Mouse (Mus musculus): ENCODE measurements around the gene Mad1l1. TPM values are rescaled to one million over a fixed set of nuclear protein-coding genes. Genes with fewer than 3 reads are reported as not detected.

Mad1l1 gene
- polyA plus RNA-seq, 1 experiment from 2014 or later: 37.4 TPM

DNA sequence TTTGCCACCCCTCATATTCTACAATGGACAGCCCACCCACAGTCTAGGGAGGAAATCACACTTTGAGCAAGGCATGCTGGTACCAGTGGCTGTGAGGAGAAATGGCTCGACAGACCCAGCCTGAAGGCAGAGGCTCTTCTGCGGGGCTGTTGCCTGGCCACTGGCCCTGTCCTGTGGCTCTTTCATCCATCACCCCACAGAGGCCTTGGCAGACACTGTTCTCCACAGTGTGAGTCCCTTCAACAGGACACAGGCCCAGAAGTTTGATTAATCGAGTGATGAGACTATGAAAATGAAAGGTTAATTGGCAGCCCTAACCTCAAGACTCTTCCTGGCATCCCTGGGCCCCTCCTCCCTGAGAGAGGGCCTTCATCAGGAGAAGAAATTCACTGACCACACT, 253.3 kb downstream of the Mad1l1 start:
- H3K4me2 ChIP-seq (ENCODE audit: low read depth, low read length): no peak overlapping the region
- ATAC-seq (ENCODE audit: insufficient read depth, low FRiP score): no peak

DNA sequence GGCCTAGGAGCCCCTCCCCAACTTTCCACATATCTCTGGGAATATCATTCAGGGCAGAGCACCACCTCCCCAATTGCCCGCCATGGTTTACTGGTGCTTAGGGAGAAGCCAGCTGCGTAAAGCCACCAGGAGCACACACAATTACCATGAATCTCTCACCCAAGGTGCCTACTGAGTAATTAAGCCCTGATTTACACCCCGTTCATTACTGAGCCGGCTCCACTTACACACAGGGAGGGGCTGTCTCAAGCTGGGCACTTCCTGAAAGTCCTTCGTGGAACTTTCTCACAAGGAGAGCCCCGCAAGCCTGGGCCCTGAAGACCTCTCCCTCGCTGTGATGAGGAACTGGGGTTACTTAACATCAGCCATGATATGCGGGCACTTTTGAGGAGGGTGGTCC, 254.6 kb downstream of the Mad1l1 start:
- peaks cover 7% of the 10 kb centered on the region; the same call in 1 of the 2 replicates for H3K4me1 ChIP-seq (ENCODE audit: control insufficient read depth, insufficient read depth, low read length)
- H3K27ac ChIP-seq (ENCODE audit: low read length): no peak overlapping the region
- ATAC-seq (ENCODE audit: insufficient read depth, low FRiP score): no peak

More for the DNA sequence above, 253.3 kb downstream of the Mad1l1 start:
- H3K4me1 ChIP-seq (ENCODE audit: control insufficient read depth, insufficient read depth, low read length): no peaks in the 10 kb centered on the region
- no peak overlapping the region for H3K27ac ChIP-seq (ENCODE audit: low read length)
- H3K9me3 ChIP-seq (replicated peaks; ENCODE audit: control insufficient read depth, low read length): no peaks in the 10 kb centered on the region
- no peaks in the 10 kb centered on the region for H3K27me3 ChIP-seq (ENCODE audit: control insufficient read depth, insufficient read depth, low read length)
- no peak overlapping the region for H3K4me3 ChIP-seq (replicated peaks; ENCODE audit: low read length)
- no peaks in the 10 kb centered on the region for H3K36me3 ChIP-seq (ENCODE audit: control insufficient read depth, insufficient read depth, low read length)
- no peak overlapping the region for H3K9ac ChIP-seq (ENCODE audit: low read length)
- 54% methylated on average over 3 of the region's 3 CpGs for WGBS

DNA sequence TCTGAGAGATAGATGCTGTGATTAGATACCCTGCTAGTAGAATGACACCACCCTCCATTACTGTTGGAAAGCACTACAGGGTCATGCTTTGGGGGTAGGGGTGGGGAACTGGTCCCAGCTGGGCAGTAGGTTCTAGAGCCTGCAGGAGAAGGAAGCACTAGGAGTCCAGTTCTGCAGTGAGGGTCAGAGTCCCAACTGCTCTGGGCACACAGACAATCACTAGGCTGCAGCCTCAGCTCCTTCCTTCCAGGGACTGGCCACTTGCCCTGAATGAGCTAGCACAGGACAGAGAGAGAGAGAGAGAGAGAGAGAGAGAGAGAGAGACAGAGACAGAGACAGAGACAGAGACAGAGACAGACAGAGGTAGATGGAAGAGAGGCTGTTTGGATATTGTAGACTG, 255.1 kb downstream of the Mad1l1 start:
- Histone ChIP-seq H3K36me3 (ENCODE audit: control insufficient read depth, insufficient read depth, low read length) (no peaks in the 10 kb centered on the region), H3K9me3 (replicated peaks; ENCODE audit: control insufficient read depth, low read length) (no peaks in the 10 kb centered on the region), H3K4me1 (ENCODE audit: control insufficient read depth, insufficient read depth, low read length) (peaks cover 11% of the 10 kb centered on the region; the same call in 1 of the 2 replicates), H3K27me3 (ENCODE audit: control insufficient read depth, insufficient read depth, low read length) (no peaks in the 10 kb centered on the region), H3K4me2 (ENCODE audit: low read depth, low read length) (no peak overlapping the region), H3K9ac (ENCODE audit: low read length) (no peak overlapping the region), H3K27ac (ENCODE audit: low read length) (no peak overlapping the region), H3K4me3 (replicated peaks; ENCODE audit: low read length) (no peak overlapping the region)
- ATAC-seq (ENCODE audit: insufficient read depth, low FRiP score): no peak

More for the DNA sequence above, 254.6 kb downstream of the Mad1l1 start:
- no peaks in the 10 kb centered on the region for H3K9me3 ChIP-seq (replicated peaks; ENCODE audit: control insufficient read depth, low read length)
- no peak overlapping the region for H3K9ac ChIP-seq (ENCODE audit: low read length)
- H3K36me3 ChIP-seq (ENCODE audit: control insufficient read depth, insufficient read depth, low read length): no peaks in the 10 kb centered on the region
- no peak overlapping the region for H3K4me3 ChIP-seq (replicated peaks; ENCODE audit: low read length)
- WGBS: 75% methylated on average over 8 of the region's 8 CpGs
- H3K27me3 ChIP-seq (ENCODE audit: control insufficient read depth, insufficient read depth, low read length): no peaks in the 10 kb centered on the region
- no peak overlapping the region for H3K4me2 ChIP-seq (ENCODE audit: low read depth, low read length)

DNA sequence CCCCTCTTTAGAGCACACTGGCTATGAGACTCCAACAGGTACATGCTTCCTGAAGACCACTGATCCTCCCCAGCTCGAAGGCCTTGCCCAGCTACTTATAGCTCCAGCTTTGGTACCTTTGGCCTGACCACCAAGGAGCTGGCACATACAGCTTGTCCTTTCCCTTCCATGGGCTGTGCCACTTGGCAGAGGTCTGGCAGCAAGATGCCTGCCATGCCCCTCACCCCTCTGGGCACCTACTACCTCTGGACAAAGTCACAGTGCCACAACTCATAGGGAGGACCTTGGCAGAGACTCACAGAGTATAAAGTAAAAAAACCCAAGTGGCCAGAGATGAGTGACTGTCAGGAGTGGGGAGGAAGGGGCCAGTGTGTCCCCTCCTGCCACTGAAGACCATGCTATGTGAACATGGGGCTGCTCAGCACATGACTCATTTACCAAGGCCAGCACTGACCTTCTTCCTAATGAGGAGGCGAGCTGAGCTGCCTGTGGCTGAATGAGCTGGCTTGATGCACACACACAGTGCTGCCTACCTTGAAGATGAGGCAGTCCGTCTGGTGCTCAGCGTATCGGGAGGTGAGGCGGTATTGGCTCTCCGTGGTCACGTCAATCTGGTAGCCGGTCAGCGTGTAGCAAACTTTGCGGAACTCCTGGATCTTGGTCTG, 255.9 kb downstream of the Mad1l1 start:
- no peaks in the 10 kb centered on the region for H3K36me3 ChIP-seq (ENCODE audit: control insufficient read depth, insufficient read depth, low read length)
- WGBS: 95% methylated on average over 11 of the region's 11 CpGs

DNA sequence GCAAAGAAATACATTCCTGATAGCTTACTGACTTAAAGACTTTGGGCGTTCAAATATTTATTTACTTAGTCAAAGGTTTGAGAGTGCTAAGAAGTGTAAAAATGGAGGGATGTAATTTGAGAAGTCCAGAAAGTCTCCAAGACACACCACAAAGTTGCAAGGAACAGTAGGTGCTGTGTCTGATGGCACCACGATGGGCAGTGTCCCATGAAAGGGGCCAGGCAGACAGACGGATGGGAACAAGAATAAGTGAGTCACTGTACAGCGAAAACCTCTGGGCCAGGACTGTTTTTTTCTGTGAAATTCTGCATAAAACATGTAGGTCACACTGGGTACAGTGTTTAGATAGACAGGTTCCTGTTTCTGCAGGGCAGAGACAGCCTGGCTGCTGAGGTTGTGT, 256.8 kb downstream of the Mad1l1 start:
- Histone ChIP-seq H3K27me3 (ENCODE audit: control insufficient read depth, insufficient read depth, low read length) (no peaks in the 10 kb centered on the region), H3K9ac (ENCODE audit: low read length) (no peak overlapping the region), H3K36me3 (ENCODE audit: control insufficient read depth, insufficient read depth, low read length) (no peaks in the 10 kb centered on the region), H3K4me1 (ENCODE audit: control insufficient read depth, insufficient read depth, low read length) (peaks cover 11% of the 10 kb centered on the region; the same call in 1 of the 2 replicates), H3K4me3 (replicated peaks; ENCODE audit: low read length) (no peak overlapping the region), H3K27ac (ENCODE audit: low read length) (no peak overlapping the region), H3K4me2 (ENCODE audit: low read depth, low read length) (no peak overlapping the region), H3K9me3 (replicated peaks; ENCODE audit: control insufficient read depth, low read length) (no peaks in the 10 kb centered on the region)
- no peak for ATAC-seq (ENCODE audit: insufficient read depth, low FRiP score)
- 68% methylated on average over 4 of the region's 4 CpGs for WGBS

More for the DNA sequence above, 255.9 kb downstream of the Mad1l1 start:
- peaks cover 11% of the 10 kb centered on the region; the same call in 1 of the 2 replicates for H3K4me1 ChIP-seq (ENCODE audit: control insufficient read depth, insufficient read depth, low read length)
- no peak overlapping the region for H3K9ac ChIP-seq (ENCODE audit: low read length)
- no peaks in the 10 kb centered on the region for H3K9me3 ChIP-seq (replicated peaks; ENCODE audit: control insufficient read depth, low read length)
- H3K4me2 ChIP-seq (ENCODE audit: low read depth, low read length): no peak overlapping the region
- no peaks in the 10 kb centered on the region for H3K27me3 ChIP-seq (ENCODE audit: control insufficient read depth, insufficient read depth, low read length)
- no peak overlapping the region for H3K4me3 ChIP-seq (replicated peaks; ENCODE audit: low read length)
- no peak overlapping the region for H3K27ac ChIP-seq (ENCODE audit: low read length)
- ATAC-seq (ENCODE audit: insufficient read depth, low FRiP score): no peak

DNA sequence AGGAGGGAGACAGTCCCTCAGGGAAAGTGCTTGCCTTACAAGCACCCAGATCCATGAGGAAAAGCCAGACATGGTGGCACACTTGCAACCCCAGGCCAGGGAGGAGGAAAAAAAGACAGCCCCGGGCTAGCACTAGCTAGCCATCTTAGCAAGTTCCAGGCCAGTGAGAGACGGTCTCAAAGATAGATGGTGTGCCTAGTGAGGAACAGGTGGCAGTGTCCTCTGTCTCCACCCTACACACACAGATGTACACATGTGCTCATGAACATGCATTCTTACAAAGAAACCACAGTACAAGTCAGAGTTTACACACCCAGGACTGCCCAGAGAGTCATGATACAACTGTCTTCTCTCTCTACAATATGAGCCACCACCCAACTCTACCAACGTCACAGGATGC, 258.5 kb downstream of the Mad1l1 start:
- Histone ChIP-seq H3K27ac (ENCODE audit: low read length) (no peak overlapping the region), H3K4me2 (ENCODE audit: low read depth, low read length) (no peak overlapping the region), H3K9ac (ENCODE audit: low read length) (no peak overlapping the region), H3K9me3 (replicated peaks; ENCODE audit: control insufficient read depth, low read length) (no peaks in the 10 kb centered on the region), H3K4me3 (replicated peaks; ENCODE audit: low read length) (no peak overlapping the region), H3K4me1 (ENCODE audit: control insufficient read depth, insufficient read depth, low read length) (peaks cover 11% of the 10 kb centered on the region; the same call in 1 of the 2 replicates), H3K27me3 (ENCODE audit: control insufficient read depth, insufficient read depth, low read length) (no peaks in the 10 kb centered on the region), H3K36me3 (ENCODE audit: control insufficient read depth, insufficient read depth, low read length) (no peaks in the 10 kb centered on the region)
- ATAC-seq (ENCODE audit: insufficient read depth, low FRiP score): no peak
- WGBS: 83% methylated on average over 3 of the region's 3 CpGs

DNA sequence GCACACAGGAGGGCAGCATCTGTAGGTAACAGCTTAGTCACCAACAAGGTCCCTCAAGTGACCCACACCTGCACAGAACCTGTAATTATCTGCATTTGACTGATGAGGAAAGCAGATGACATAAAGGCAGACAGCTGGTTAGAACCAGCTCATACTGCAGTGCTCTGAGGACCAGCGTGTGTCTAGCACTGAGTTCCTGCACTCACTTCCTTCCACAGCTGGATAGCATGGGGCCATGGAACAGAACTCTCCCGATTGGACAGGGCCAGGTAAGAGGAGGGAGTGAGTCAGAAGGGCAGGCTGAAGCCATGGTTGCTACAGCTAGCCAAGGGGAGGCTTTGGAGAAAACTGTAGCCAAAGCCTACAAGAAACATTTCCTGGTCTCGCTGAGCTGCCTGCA, 259.0 kb downstream of the Mad1l1 start:
- Histone ChIP-seq H3K9ac (ENCODE audit: low read length) (no peak overlapping the region), H3K36me3 (ENCODE audit: control insufficient read depth, insufficient read depth, low read length) (no peaks in the 10 kb centered on the region), H3K4me2 (ENCODE audit: low read depth, low read length) (no peak overlapping the region), H3K27me3 (ENCODE audit: control insufficient read depth, insufficient read depth, low read length) (no peaks in the 10 kb centered on the region), H3K27ac (ENCODE audit: low read length) (no peak overlapping the region), H3K9me3 (replicated peaks; ENCODE audit: control insufficient read depth, low read length) (no peaks in the 10 kb centered on the region), H3K4me1 (ENCODE audit: control insufficient read depth, insufficient read depth, low read length) (peaks cover 11% of the 10 kb centered on the region; the same call in 1 of the 2 replicates), H3K4me3 (replicated peaks; ENCODE audit: low read length) (no peak overlapping the region)
- WGBS: 66% methylated on average over 3 of the region's 3 CpGs
- no peak for ATAC-seq (ENCODE audit: insufficient read depth, low FRiP score)

DNA sequence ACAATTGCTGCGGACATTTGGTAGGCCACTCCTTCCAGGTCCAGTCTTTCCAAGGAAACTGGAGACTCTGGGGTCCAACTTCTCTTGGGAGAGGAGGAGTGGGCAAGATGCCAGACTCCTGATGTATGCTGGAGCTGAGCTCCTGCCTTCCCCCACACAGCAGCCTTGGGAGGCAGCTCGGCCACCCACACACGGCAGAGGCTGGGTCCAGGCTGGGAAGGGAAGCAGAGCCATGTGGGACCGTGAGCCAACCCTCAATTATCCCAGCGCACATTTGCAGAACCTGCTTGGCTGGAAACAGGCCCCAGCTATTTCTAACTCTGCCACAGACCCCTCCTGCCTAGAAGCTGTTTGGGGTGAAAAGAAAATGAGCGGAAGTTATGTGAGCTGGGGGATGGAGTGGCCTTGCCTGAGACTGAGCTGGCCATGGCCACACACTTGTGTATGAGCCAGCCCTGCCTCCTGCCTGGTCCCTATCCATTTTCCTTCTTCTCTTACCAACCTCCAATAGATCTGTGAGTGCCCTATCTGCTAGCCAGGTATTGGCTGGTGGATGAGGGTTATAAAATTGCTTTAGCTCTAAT, 260.0 kb downstream of the Mad1l1 start:
- no peaks in the 10 kb centered on the region for H3K27me3 ChIP-seq (ENCODE audit: control insufficient read depth, insufficient read depth, low read length)
- H3K4me1 ChIP-seq (ENCODE audit: control insufficient read depth, insufficient read depth, low read length): peaks cover 11% of the 10 kb centered on the region; the same call in 1 of the 2 replicates
- WGBS: 33% methylated on average over 6 of the region's 6 CpGs
- peak overlapping the region; percentile 31; the same call in 1 of the 2 replicates for H3K27ac ChIP-seq (ENCODE audit: low read length)
- peak; percentile 89; the same call in 1 of the 2 replicates for ATAC-seq (ENCODE audit: insufficient read depth, low FRiP score)
- no peak overlapping the region for H3K9ac ChIP-seq (ENCODE audit: low read length)
- H3K36me3 ChIP-seq (ENCODE audit: control insufficient read depth, insufficient read depth, low read length): no peaks in the 10 kb centered on the region
- H3K4me3 ChIP-seq (replicated peaks; ENCODE audit: low read length): no peak overlapping the region
- H3K9me3 ChIP-seq (replicated peaks; ENCODE audit: control insufficient read depth, low read length): no peaks in the 10 kb centered on the region
- no peak overlapping the region for H3K4me2 ChIP-seq (ENCODE audit: low read depth, low read length)

DNA sequence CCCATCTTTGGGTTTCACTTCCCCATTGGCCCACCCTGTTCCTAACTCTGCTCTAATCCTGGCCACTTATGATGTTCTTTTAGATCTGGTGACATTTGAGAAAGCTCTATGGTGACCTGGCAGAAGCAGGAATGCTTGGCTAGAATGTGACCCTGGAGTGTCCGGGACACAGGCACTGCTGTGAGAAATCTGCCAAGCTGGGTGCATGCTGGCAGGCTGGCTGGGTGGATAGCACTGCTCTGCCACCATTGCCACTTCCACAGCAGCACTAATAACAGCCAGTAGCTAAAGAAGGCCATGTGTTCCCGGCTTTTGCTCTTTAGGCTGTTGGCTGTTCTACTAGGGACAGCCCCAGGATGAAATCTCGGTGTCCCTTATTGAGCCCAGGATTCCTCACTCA, 265.1 kb downstream of the Mad1l1 start:
- no peaks in the 10 kb centered on the region for H3K36me3 ChIP-seq (ENCODE audit: control insufficient read depth, insufficient read depth, low read length)
- H3K27ac ChIP-seq (ENCODE audit: low read length): no peak overlapping the region
- no peaks in the 10 kb centered on the region; the same call in 1 of the 2 replicates for H3K4me1 ChIP-seq (ENCODE audit: control insufficient read depth, insufficient read depth, low read length)
- no peaks in the 10 kb centered on the region for H3K27me3 ChIP-seq (ENCODE audit: control insufficient read depth, insufficient read depth, low read length)
- H3K9me3 ChIP-seq (replicated peaks; ENCODE audit: control insufficient read depth, low read length): no peaks in the 10 kb centered on the region
- WGBS: 88% methylated on average over 3 of the region's 3 CpGs
- H3K4me3 ChIP-seq (replicated peaks; ENCODE audit: low read length): no peak overlapping the region
- no peak for ATAC-seq (ENCODE audit: insufficient read depth, low FRiP score)
- no peak overlapping the region for H3K4me2 ChIP-seq (ENCODE audit: low read depth, low read length)
- H3K9ac ChIP-seq (ENCODE audit: low read length): no peak overlapping the region

Data from stomach, embryonic 16.5 days (tissue).